In genomic region chr1:182283231-182283630, GRCm38 (mm10) we compare ENCODE assay signal across 7 mouse cellular contexts. TPM values are rescaled to one million over a fixed set of nuclear protein-coding genes. Genes with fewer than 3 reads are reported as not detected.
DNase-seq lines count a peak whose midpoint lies in the region; ATAC-seq lines count a peak whose summit lies in the region.

No protein-coding gene starts in this region.

- 0 out of 2 replicates have a peak, but pooled peaks cover 3% of the 10 kb centered on the region for H3K27me3 ChIP-seq in forebrain, embryonic 15.5 days
- H3K27me3 ChIP-seq in intestine, embryonic 16.5 days (replicated peaks; ENCODE audit: control insufficient read depth, insufficient read depth, low read length), result no peaks in the 10 kb centered on the region
- no peaks in the 10 kb centered on the region for H3K27me3 ChIP-seq in midbrain, embryonic 16.5 days (ENCODE audit: control insufficient read depth, insufficient read depth, low read depth, low read length)

- DNase-seq in 416B (ENCODE audit: low read depth), result peak; percentile 67
- DNase-seq in CD4-positive, CD25-positive, alpha-beta regulatory T cell, adult 2 months (ENCODE audit: low read depth, low spot score), result peak; percentile 35
- DNase-seq in layer of hippocampus, postnatal 36 days, result no peak
- DNase-seq in left cerebral cortex, adult 8-10 months (ENCODE audit: low spot score in 2 of 2), result no peak

- WGBS in forebrain, embryonic 15.5 days, result 37% methylated on average over 7 of the region's 7 CpGs
- WGBS in intestine, embryonic 16.5 days, result 50% methylated on average over 7 of the region's 7 CpGs
- WGBS in midbrain, embryonic 16.5 days, result 22% methylated on average over 7 of the region's 7 CpGs

- peak overlapping the region; percentile 90 for H3K4me2 ChIP-seq in forebrain, embryonic 15.5 days (replicated peaks)
- H3K4me2 ChIP-seq in intestine, embryonic 16.5 days (ENCODE audit: low read depth, low read length), result peak overlapping the region; percentile 75
- H3K4me2 ChIP-seq in midbrain, embryonic 16.5 days (ENCODE audit: low read length), result peak overlapping the region; percentile 78

- H3K4me3 ChIP-seq in forebrain, embryonic 15.5 days, result peak overlapping the region; percentile 89; the same call in 1 of the 2 replicates
- H3K4me3 ChIP-seq in intestine, embryonic 16.5 days (ENCODE audit: low read length), result peak overlapping the region; percentile 86
- H3K4me3 ChIP-seq in midbrain, embryonic 16.5 days (ENCODE audit: low read depth, low read length), result peak overlapping the region; percentile 73

- H3K9ac ChIP-seq in forebrain, embryonic 15.5 days (replicated peaks), result no peak overlapping the region
- no peak overlapping the region for H3K9ac ChIP-seq in intestine, embryonic 16.5 days (ENCODE audit: low read depth, low read length)
- no peak overlapping the region; the same call in 1 of the 2 replicates for H3K9ac ChIP-seq in midbrain, embryonic 16.5 days (ENCODE audit: low read depth, low read length)

- ATAC-seq in forebrain, embryonic 15.5 days (replicated peaks), result peak; percentile 16; the same call in 1 of the 2 replicates
- peak; percentile 2; the same call in 1 of the 2 replicates for ATAC-seq in intestine, embryonic 16.5 days
- ATAC-seq in midbrain, embryonic 16.5 days, result no peak

- peaks cover 6% of the 10 kb centered on the region for H3K36me3 ChIP-seq in forebrain, embryonic 15.5 days
- no peaks in the 10 kb centered on the region for H3K36me3 ChIP-seq in intestine, embryonic 16.5 days (ENCODE audit: control insufficient read depth, insufficient read depth, low read length)
- H3K36me3 ChIP-seq in midbrain, embryonic 16.5 days (ENCODE audit: control insufficient read depth, insufficient read depth, low read length), result peaks cover 4% of the 10 kb centered on the region; the same call in 1 of the 2 replicates

- H3K4me1 ChIP-seq in forebrain, embryonic 15.5 days, result peaks cover 30% of the 10 kb centered on the region
- H3K4me1 ChIP-seq in intestine, embryonic 16.5 days (ENCODE audit: control insufficient read depth, insufficient read depth, low read length), result peaks cover 20% of the 10 kb centered on the region
- H3K4me1 ChIP-seq in midbrain, embryonic 16.5 days (ENCODE audit: control insufficient read depth, insufficient read depth, low read length), result peaks cover 23% of the 10 kb centered on the region

- H3K9me3 ChIP-seq in forebrain, embryonic 15.5 days, result no peaks in the 10 kb centered on the region
- H3K9me3 ChIP-seq in intestine, embryonic 16.5 days (ENCODE audit: control insufficient read depth, low read length), result no peaks in the 10 kb centered on the region
- no peaks in the 10 kb centered on the region for H3K9me3 ChIP-seq in midbrain, embryonic 16.5 days (replicated peaks; ENCODE audit: control insufficient read depth, low read length, poor library complexity, severe bottlenecking)

- no peak overlapping the region for H3K27ac ChIP-seq in forebrain, embryonic 15.5 days (replicated peaks)
- H3K27ac ChIP-seq in intestine, embryonic 16.5 days (ENCODE audit: low read length), result no peak overlapping the region
- H3K27ac ChIP-seq in midbrain, embryonic 16.5 days (ENCODE audit: low read length), result no peak overlapping the region

RNA-seq across cellular contexts. Expression of gene Degs1, which starts 0.6 kb away (rescaled TPM):
- 57.7 and 59.5 TPM in 2 replicates for polyA plus RNA-seq in forebrain, embryonic 15.5 days (2015; fragmentation: Nextera tagmentation; extraction: Ambion mirVana)
- 126 and 129 TPM in 2 replicates for polyA plus RNA-seq in intestine, embryonic 16.5 days (2015; fragmentation: Nextera tagmentation; extraction: Ambion mirVana)
- 73.1 and 85.0 TPM in 2 replicates for polyA plus RNA-seq in midbrain, embryonic 16.5 days (2015; fragmentation: Nextera tagmentation; extraction: Ambion mirVana)
- total RNA-seq in layer of hippocampus, postnatal 36 days (2021), result 10 to 100 TPM; 72.5 to 82.4 TPM
- 10 to 100 TPM; 73.6 to 84.7 (median 79.1) TPM for total RNA-seq in left cerebral cortex, adult 8-10 months (2022)

RNA-seq across cellular contexts. Expression of gene Fbxo28, which starts 58.2 kb away (rescaled TPM):
- 30.2 and 36.0 TPM in 2 replicates for polyA plus RNA-seq in forebrain, embryonic 15.5 days (2015; fragmentation: Nextera tagmentation; extraction: Ambion mirVana)
- polyA plus RNA-seq in intestine, embryonic 16.5 days (2015; fragmentation: Nextera tagmentation; extraction: Ambion mirVana), result 11.5 and 12.1 TPM in 2 replicates
- polyA plus RNA-seq in midbrain, embryonic 16.5 days (2015; fragmentation: Nextera tagmentation; extraction: Ambion mirVana), result 21.1 and 24.8 TPM in 2 replicates
- 10 to 100 TPM; 48.5 to 51.2 TPM for total RNA-seq in layer of hippocampus, postnatal 36 days (2021)
- total RNA-seq in left cerebral cortex, adult 8-10 months (2022), result 10 to 100 TPM; 45.3 to 49.9 (median 48.9) TPM

Comparison
In these comparisons a context has a peak if more than half of its experiments do, and no peak if none do; other contexts are left out.
1. DNase-seq: peak in 416B (single experiment) and CD4-positive, CD25-positive, alpha-beta regulatory T cell, adult 2 months (single experiment); none in layer of hippocampus, postnatal 36 days (0 of 2) and left cerebral cortex, adult 8-10 months (0 of 2).
2. Peak in every context shown above with its lines, with median percentiles within 50 percentile points of each other: H3K4me2 ChIP-seq and H3K4me3 ChIP-seq.